Mouse (Mus musculus): ENCODE data around the gene A4galt.

- TF ChIP-seq CTCF (IDR thresholded peaks at IDR 0.05; ENCODE audit: low read depth), result no peak
- TF ChIP-seq EP300 (IDR thresholded peaks at IDR 0.05; ENCODE audit: low read depth), result no peak
Observed at GRCm38 (mm10) chr15:83227559-83227958, 24.0 kb downstream of the A4galt start.

Measured in liver, embryonic 14.5 days (tissue).